Mouse (Mus musculus): ENCODE results near the gene Wdr91.

Wdr91 gene

DNA sequence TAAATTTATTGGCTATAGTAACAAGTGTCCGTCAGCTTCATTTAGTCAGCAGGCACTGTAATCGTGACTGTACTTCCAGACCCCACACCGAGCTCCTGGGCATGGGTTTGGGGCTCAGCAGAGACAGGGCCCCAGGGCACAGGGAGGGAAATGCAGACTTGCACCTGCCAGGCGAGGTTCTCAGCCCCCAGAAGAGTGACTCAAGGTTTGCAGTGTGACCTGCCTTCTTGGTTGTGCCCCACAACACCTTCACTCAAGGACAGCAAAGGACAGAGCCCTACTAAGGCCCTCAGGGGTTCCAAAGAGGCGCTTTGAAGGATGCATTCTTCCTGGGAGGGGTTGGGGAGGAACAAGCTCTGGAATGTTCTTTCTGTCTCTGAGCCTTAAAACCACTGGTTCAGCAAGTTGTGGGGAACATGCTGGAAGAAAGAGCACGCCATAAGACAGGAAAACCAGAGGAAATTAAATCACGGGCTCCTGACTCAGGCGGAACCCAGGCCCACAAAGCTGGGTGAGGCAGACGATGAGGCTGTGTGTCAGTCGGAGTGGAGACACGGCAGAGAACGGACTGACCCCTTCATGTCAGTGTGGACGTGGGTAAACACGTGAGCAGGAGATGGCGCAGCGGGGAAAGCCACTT lies 31.5 kb downstream of the Wdr91 start:
- DNase-seq (ENCODE audit: extremely low read depth, low read depth): no peak

DNA sequence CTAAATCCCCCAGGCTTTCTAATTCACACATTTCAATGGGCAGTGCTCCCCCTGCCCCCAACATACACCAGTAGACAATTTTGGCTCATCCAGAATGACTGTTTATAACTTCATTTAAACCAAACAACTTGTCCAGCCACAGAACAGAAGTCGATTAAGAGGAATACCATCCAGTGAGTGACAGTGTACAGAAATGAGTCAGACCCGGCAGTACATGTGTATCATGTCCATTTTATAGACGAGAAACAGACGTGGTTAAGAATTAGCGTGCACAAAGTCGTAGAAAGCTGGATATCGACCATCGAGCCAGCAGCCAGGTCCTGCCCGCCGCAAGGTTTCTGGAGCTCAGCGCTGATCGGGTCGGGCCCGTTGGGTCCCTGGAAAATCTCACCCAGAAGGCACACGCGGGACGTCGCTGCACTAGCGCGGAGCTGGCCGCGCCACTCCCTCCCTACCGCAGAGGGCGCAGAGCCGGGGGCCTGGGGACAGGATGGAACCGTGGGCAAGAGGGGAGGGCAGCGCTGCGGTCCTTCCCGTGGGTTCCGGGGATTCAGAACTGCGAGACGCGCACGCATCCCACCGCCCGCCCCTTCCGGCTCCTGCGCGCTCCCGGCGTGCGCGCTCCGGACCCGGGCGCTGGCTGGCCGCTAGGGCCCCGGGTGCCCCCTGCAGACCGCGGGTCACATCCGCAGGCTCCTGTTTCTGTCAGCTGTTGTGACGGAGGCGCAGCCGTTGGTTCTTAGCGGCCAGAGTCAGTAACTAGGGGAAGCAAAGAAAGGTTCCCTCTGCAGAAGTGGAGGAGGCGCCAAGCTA lies 33.0 kb downstream of the Wdr91 start, which contains the start of gene Cyren:
Gene Cyren (minus strand): TSS at position 552 of the 813 bp plus-strand sequence.
- peak; percentile 79 for DNase-seq (ENCODE audit: extremely low read depth, low read depth)

DNA sequence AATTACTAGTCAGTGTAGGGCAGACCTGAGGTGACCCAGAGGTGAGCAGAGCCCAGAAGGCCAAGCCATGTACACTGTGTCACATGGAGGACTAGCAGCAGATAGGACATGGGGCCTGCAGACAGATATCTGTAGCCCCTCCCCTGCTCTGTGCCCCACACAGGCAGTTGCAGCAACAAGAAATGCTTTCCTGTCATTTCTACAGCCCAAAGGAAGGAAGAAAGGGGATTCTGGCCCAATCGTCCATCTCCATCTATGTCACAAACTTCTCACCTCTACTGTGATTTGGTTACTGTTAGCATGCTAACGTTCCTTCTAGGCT lies 33.9 kb downstream of the Wdr91 start:
- DNase-seq (ENCODE audit: extremely low read depth, low read depth): no peak

DNA sequence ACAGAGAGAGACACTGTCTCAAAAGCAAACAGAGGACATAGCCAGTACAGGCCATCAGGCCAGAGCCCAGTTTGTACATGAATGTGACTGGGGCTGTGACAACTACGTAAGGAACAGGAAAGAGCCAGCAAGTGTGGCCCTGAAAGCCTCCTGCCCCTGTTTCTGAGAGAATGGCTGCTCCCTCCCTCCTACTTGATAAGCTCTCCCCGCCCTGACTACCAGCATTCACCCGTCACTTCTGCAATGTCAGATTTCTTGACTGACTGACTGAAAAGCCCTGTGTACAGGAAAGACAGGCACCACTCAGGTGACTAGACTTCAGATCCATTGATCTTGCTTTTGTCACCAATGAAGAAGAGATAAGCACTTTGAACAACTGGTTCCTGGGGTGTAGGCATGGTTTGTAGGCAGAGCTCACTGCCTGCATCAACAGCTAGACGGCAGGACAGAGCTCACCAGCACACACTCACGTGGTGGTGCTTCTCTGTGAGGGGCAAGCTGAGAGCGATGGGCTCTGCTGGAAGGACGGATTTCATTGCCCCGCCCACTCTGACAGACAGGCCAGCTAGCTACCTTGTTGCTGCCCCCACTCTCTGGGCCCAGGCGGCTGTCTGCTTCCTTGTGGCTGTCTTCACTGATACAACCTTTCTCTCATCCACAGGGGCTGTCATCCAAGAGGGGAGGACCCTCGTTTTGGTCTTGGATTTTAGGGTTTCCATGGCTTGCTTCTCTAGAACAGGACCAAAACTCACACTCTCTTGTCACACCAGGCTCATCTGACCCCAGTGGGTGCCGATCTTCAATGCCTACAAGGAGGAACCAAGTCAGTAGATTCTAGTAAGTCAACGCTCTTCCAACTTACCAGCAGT lies 34.5 kb downstream of the Wdr91 start:
- peak; percentile 77 for DNase-seq (ENCODE audit: extremely low read depth, low read depth)

DNA sequence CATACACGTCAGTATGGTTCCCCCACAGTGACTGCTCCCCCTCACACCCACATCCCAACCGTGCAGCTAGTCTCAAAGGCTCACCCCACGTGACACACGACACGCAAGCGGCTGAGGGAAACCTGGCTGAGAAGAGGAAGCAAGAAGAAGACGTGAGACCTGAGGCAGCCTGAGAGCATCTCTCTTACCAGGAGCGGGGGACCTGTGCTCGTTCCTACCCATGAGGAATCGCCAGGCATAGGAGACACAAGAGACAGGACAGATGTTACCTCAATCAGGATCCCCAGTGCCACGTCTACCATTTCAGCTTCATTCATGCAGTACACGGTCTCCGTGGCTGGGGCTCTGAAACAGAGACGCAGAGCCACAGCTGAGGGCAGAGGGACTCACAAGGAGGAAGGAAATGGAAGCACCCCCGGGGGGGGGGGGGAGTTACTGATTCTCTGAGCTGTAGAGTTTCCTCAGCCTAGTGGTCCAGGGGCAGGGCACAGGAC lies 35.4 kb downstream of the Wdr91 start:
- DNase-seq (ENCODE audit: extremely low read depth, low read depth): peak; percentile 79

DNA sequence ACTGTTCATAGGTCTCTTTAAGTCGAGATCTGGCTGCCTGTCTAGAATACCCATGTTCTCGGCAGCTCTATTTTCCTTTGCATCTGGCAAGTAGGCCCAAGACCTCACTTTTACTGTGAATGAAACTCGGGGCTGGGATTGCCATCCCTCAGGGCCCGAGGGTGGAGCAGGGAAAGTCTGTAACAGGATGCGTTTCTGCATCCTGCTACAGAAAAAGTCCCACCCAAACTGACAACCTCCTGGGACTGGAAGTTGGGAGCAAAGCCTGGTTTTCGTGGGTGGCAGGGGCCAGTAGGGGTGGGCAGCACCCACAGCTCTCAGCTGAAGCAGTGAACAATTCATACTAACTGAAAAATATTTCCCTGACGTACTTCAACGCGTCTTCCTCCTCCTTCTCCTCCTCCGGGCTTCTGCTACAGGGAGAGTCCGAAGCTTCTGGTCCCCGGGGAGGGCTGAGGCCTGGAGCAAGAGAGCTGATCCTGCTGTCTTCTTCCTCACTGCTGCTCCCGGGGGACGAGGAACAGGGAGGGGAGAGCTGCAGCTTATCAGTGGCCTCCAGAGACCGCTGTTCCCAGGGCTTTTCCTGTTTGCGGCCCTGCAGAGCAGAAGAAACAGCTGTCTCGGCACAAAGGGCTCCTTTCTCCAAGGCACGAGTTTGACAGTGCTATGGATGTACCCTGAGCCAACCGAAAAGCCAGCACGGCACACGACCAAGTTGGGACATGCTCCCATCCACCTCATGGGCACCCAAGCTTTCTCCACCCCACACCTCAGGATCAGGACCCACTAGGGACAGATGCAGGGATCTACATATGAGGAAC lies 36.4 kb downstream of the Wdr91 start:
- peak; percentile 90 for DNase-seq (ENCODE audit: extremely low read depth, low read depth)

DNA sequence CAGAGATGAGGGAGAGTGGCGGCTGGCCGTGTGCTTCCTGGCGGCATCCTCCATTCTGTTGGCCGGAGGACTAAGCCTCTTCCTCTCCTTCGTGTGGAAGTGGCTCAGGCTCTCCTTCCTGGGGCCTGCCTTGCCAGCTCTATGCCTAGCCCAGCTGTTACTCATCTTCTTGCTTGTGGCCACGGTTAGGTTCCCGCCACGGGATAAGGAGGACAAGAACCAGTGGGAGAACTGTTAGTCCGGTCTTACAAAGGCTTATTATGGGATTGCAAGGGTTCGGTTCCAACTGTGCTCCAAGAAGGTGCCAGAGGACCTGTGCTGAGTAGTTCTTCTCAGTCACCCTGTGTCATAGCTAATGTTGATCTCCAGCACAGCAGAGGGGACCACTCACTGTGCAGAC lies 37.8 kb downstream of the Wdr91 start:
- DNase-seq (ENCODE audit: extremely low read depth, low read depth): no peak

DNA sequence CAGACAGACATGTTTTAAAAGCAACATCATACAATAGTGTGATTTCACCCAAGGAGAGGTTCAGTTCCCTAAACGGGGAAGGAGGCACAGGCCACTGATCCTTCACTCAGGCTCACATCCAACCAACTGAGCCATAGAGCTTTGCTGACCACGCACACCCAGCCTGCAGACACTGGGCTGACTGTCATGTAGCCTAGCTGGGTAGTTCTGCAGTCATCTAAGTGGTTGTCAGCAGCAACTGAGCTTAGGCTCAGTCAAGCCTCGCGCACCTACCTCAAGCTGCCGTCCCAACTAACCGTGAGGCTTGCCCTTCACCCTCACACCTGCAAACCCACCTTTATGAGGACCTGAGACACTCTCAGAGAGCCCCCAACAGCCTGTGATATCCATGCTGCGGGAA lies 38.7 kb downstream of the Wdr91 start:
- DNase-seq (ENCODE audit: extremely low read depth, low read depth): no peak

DNA sequence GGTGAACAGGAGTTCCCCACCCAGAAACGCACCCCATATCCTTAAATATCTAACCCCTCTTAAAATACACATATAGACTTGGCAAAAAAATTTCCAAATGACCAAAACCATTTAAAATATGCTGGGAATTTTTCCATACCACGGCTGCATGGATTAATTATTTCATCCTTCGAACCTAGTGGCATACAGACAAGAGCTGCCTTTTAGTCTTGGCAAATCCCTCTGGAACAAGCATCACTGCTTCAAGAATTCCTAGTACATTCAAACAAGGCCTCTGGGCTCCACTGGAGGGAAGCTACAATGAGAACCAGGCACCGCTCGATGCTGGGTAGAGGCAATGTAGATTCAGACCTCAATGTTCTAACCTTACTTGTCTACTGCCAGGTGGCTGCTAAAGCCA lies 40.0 kb downstream of the Wdr91 start:
- DNase-seq (ENCODE audit: extremely low read depth, low read depth): no peak

DNA sequence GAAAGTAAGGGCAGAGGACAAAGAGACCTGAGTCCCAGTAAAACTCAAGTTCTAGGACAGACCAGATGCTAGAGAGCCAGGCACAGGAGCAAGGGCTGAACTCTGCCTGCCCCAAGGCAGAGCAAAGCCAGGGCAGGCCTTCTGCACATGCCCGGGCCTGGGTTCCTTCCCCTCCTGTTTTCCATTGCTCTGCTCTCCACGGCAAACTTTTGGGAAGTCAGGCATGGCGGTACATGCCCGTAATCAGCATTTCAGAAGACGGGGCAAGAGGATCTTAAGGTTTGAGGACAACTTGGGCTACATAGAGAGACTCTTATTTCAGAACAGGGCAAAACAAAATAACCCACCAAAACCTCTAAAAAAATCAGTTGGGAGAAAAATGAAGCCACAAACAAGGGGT lies 40.5 kb downstream of the Wdr91 start:
- no peak for DNase-seq (ENCODE audit: extremely low read depth, low read depth)

DNA sequence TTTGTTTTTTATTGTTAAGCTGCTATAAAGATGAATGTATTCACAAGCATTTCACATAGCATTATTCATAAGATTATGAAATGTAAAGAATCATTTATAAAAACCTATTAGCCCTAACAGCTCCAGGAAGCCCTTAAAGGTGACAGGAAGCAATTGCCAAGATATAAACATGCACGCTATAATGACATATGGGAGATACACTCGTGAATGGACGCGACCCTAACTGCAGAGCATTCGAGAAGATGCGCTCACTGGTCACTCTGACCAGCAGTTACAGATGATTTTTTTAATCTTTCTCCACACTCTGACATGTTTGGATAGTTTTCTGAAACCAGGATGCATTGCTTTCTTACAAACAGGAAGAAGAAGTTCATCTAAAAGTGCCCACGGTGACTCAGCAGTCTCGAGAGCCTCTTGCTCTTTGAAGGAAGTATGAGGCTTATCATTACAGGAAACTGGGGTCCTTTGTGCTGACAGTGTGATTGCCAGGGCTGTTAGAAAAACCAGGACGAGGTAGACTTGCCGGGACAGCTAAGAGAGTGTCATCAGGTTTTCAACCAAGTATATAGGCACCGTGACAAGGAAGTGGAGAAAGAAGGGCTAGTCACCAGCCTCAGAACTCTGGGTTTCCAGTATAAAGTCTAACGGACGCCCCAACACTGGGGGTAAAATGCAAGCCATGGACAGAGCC lies 41.3 kb downstream of the Wdr91 start:
- DNase-seq (ENCODE audit: extremely low read depth, low read depth): peak; percentile 99

DNA sequence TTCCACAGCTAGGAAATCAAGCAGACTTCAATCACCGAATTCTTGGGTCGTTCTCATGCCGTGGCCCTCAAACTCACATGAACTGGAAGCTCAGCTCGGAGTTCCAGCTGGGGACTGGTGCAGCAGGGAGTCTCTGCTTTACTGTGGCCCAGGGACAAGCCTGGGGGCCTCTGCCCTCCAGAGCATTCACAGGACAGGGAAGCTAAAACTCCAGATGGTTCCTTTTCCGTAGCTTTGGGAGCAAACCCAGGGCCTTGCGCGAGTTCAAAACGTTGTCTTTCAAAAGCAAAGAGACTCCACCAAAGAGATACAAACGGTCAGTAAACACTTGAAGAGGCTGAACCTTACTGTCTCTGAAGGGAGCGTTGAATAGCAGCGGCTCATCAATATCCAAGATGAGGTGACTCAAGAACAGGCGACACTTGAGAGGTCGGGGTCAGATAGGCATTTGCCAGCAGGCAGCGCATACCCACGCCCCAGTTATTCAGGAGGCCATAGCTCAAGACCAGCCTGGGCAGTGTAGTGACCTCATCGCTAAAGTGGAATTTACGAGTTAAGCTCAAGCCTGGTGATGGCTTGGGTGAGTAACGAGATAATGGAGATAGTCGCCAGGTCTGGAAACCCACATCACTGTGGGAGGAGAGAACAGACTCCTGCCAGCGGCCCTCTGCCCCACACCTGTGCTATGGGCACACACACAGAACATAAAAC lies 42.0 kb downstream of the Wdr91 start:
- DNase-seq (ENCODE audit: extremely low read depth, low read depth): no peak

DNA sequence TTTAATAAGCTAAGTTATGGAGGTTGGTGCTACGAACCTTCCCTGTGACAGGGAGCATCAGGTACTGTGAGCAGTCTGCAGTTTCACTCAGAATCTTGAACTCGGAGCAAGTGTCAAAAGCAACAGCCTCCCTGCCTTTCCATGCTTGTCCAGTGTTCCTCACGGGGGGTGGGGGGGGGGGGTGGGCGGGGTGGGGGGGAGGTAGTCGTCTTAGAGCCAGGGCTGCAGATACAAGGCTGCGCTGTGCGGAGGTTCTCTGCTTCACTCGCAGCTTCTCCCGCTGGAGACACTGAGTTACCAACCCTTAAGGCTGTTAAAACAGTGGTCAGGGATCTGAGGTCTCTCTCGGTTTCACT lies 42.7 kb downstream of the Wdr91 start:
- DNase-seq (ENCODE audit: extremely low read depth, low read depth): no peak

DNA sequence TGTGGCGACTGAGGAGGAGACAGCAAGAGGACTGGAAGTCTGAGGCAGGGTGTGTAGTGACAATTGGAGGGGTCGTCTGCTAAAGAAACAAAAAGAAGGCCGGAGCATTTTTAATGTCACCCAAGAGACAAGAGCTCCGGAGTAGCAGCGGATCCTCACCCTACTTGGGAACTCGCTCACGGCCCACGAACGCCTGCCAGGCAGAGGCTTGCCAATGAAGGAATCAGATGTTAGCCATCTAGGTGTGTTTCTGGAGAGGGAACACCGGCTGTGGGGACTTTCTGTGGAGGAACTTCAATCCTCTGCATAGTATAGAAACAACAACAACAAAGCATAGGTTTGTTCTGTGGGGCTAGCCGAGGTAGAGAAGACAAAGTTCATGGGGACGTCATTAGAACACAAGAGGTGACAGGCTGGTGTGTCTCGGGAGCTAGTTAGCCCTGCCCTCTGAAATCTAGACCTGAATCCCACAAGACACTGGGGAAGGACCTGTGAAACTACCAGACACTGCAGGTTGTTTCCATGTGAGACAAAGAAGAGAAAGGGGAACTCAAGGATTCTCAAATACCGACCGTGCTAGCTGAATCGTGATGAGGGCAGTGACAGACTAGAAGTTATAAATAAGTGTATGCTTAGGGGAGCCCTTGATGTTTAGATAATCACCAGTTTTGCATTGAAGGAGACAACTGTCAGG lies 43.2 kb downstream of the Wdr91 start:
- no peak for DNase-seq (ENCODE audit: extremely low read depth, low read depth)

DNA sequence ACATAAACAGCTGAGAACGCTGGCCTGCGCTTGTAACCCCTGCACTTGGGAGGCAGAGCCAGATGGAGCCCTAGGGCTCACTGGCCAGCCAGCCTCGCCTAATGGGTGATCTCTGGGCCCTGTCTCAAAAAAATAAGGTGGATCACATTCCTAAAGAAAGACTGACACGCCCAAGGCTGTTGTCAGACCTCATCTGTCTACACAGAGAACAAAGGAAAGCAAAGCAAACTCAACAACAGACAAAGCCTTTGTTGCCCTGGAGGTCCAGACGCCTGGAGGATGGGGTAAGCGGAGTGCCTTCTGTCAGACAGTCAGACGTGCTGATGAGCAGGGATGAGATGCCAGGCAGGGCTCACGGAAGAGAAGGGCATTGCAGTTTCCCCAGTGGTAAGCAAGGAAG lies 43.9 kb downstream of the Wdr91 start:
- DNase-seq (ENCODE audit: extremely low read depth, low read depth): no peak

DNA sequence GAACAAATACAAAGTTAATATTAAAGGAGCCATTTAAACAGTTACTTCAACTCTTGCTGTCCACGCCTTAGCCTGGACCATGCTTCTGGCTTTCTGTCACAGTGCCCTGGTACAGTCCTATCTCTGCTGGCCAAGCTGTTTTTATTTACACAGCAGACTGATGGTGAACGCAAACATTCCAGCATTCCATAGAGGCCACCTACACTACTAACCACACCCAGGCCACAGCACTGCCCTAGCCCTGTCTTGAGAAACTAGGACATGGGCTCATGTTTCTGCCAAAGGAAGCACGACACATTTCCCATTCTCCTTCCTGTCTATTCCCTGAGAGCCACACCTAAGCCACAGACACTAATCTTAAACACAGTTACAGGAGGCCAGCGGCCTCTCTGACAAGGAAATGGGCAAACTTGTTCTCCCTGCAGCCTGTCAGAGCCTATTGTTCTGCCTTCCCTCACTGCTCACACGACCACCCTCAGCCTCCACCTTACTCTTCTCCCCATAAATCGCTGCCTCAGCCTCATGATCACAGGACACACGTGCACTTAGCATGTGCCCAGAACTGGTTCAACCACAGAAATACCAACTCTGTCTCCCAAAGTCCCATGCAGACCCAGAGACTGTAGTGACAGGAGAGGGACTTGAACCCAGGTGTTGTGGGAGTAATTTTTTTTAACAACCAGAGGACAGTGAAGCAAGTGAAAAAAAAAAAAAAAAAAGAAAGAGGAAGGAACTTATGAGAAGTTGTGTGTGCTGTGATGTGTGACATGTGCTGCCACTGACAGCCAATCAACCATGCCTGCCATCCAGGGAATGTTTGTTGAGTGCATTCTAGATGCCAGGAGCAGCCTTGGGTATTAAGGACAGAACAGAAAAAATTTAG lies 44.7 kb downstream of the Wdr91 start:
- no peak for DNase-seq (ENCODE audit: extremely low read depth, low read depth)

DNA sequence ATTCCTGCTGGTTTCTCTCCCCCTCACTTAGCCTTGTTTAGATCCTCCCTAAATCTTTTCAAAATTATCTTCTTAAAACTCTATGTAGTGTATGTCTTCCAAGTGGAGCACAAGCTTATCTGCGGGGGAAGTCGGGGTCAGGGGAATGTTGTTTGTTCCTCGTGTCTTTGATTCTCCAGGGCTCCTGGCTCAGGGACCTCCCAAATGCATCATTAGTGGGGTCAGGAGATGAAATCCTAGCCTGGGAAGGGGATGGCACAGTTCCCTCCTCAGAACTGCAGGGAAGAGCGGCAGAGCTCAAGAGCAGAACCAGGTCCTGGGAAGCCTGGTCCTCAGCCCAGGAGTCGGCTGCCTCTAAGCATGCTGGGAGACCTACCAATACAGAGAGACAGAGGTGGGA lies 45.5 kb downstream of the Wdr91 start:
- no peak for DNase-seq (ENCODE audit: extremely low read depth, low read depth)

DNA sequence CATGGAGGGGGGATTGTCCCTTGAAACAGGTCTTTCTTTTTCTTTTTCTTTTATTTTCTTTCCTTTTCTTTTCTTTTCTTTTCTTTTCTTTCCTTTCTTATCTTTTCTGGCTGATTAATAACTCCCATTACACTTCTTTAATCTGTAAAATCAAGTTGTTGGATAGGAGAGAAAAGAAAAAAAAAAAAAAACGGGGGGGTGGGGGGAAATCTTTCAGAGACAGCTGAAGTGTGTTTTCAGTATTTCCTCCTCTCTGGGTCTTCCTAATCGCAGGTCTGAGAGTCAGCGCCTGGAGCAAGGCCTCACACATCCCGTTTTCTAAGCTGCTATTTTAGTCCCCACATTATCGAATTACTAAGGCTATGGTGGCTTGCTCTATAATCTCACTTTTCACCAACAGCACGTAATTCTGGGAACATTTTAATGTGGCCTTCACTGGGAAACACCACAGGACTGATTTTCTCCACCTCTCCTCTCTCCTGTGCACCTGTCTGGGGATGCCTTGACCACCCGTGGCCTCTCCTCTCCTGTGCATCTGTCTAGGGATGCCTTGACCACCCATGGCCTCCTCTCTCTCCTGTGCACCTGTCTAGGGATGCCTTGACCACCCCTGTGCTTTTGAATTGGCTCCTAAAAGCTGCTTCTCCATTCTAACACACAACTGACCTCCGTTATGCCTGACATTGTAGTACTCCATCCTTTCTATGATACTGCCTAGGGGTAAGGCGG lies 46.7 kb downstream of the Wdr91 start:
- DNase-seq (ENCODE audit: extremely low read depth, low read depth): no peak
